Mouse (Mus musculus): ENCODE data around the gene Olfr641. TPM values are rescaled to one million over a fixed set of nuclear protein-coding genes. Genes with fewer than 3 reads are reported as not detected.

Olfr641 gene
- polyA plus RNA-seq (2017; shearing (Covaris generic)) = not detected

GRCm38 (mm10) chr7:104035145-104035544, at the start of gene Olfr641:
TSS of gene Olfr641 (plus strand) at chr7:104035445.

DNA sequence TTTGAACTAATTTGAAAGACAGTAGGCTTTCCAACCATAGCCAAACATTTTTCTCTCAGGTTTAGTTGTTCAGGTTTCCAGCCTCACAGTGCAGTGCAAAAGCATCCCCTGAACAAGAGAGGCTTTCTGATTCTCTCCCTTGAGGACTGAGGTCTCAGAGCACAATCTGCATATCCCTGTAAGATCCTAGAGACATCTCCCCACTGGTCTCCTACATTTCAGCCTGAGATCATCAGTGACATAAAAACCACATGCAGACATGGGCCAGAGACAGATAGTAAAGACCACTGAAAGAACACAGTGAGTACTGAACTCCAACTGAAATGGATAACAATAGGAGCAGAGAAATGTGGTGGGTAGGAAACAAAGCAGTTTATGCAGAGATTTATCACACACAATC, 36.8 kb upstream of the Olfr641 start, which contains the start of gene Olfr638:
Gene Olfr638 (plus strand): TSS at position 301 of the 400 bp plus-strand sequence.

DNA sequence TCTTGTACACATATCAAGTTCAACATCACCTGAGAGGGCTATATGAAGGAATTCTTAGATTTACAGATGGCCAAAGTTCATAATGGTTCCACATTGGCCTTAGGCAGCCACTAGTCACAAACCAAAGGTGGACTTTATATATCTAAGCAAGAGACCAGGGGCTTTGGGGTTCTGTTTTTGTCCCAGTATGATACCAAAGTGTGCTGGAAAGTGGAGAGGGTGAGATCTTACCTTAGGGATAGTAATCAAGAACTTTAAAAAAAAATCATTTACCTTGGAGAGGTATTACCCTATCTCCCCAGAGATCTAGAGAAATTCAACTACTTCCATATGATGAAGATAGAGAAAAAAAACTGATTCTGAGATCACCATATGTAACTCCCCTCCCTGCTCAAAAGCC, 18.0 kb upstream of the Olfr641 start, which contains the start of gene Olfr639:
Gene Olfr639 (minus strand): TSS at position 101 of the 400 bp plus-strand sequence.

GRCm38 (mm10) chr7:104025473-104025872, 9.8 kb upstream of the Olfr641 start, which contains the start of gene Olfr640:
TSS of gene Olfr640 (minus strand) at chr7:104025573.

GRCm38 (mm10) chr7:104052566-104052965, 17.3 kb downstream of the Olfr641 start, which contains the start of gene Olfr642:
TSS of gene Olfr642 (minus strand) at chr7:104052666.

DNA sequence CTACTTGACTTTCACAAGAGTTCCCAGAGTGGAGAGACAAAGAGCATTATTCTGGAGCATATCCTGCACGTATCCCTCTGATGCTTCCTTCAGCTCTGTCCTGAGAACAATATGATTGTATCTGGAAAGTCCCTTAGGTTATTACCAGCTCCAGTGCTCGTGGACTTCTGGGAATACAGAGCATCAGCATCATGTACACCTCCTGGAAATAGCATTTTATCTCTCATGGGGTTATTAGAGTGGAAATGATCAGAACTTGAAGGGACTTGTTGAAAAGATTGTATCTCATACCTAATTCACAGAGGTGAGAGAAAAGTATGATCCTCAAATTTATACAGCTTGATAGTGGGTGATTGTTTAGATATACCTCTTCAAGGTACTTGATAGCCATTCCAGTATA, 26.1 kb downstream of the Olfr641 start, which contains the start of gene 4930516K23Rik:
Gene 4930516K23Rik (minus strand): TSS at position 101 of the 400 bp plus-strand sequence.

GRCm38 (mm10) chr7:104071769-104072168, 36.5 kb downstream of the Olfr641 start, which contains the start of gene Olfr644:
TSS of gene Olfr644 (minus strand) at chr7:104071869.

DNA sequence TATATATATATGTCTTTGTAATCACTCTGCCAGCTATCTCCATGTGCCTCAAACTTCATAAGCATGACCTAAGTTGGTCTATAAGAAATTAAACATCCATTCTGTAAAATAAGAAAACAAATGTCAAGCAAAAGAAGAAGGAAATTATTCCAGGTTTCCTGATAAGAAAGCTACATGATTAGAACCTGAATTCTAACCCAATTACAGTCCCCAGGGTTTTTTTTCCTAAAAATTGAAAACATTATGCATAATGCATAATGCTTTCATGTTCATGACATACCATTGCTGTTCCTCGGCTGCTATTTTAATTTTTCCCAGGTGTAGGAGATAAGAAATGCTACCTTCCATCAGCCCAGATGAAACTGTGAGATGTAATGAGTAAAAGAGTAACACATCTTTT, 50.1 kb downstream of the Olfr641 start, which contains the start of gene Olfr645:
Gene Olfr645 (minus strand): TSS at position 101 of the 400 bp plus-strand sequence.

Other genes starting within 250 kb of the Olfr641 start
- gene Olfr67, start 243.6 kb upstream of the Olfr641 start, polyA plus RNA-seq (2017; shearing (Covaris generic)) = not detected
- not detected for gene Hbb-bt, start 221.4 kb upstream of the Olfr641 start, polyA plus RNA-seq (2017; shearing (Covaris generic))
- gene Hbb-bs, start 207.3 kb upstream of the Olfr641 start, polyA plus RNA-seq (2017; shearing (Covaris generic)) = 4.4 TPM
- not detected for gene Hbb-bh2, start 194.9 kb upstream of the Olfr641 start, polyA plus RNA-seq (2017; shearing (Covaris generic))
- 0.65 TPM for gene Hbb-bh1, start 192.3 kb upstream of the Olfr641 start, polyA plus RNA-seq (2017; shearing (Covaris generic))
- gene Hbb-y, start 182.2 kb upstream of the Olfr641 start, polyA plus RNA-seq (2017; shearing (Covaris generic)) = not detected
- not detected for gene Olfr66, start 149.2 kb upstream of the Olfr641 start, polyA plus RNA-seq (2017; shearing (Covaris generic))
- gene Olfr64, start 141.0 kb upstream of the Olfr641 start, polyA plus RNA-seq (2017; shearing (Covaris generic)) = not detected
- not detected for gene Olfr65, start 132.0 kb upstream of the Olfr641 start, polyA plus RNA-seq (2017; shearing (Covaris generic))
- gene Olfr631, start 106.6 kb upstream of the Olfr641 start, polyA plus RNA-seq (2017; shearing (Covaris generic)) = not detected
- 0.43 TPM for gene Olfr632, start 101.1 kb upstream of the Olfr641 start, polyA plus RNA-seq (2017; shearing (Covaris generic))
- gene Olfr633, start 91.0 kb upstream of the Olfr641 start, polyA plus RNA-seq (2017; shearing (Covaris generic)) = not detected
- 0.09 TPM for gene Olfr635, start 64.3 kb upstream of the Olfr641 start, polyA plus RNA-seq (2017; shearing (Covaris generic))
- not detected for gene Olfr638, start 36.7 kb upstream of the Olfr641 start, polyA plus RNA-seq (2017; shearing (Covaris generic))
- gene Olfr639, start 18.1 kb upstream of the Olfr641 start, polyA plus RNA-seq (2017; shearing (Covaris generic)) = not detected
- not detected for gene Olfr640, start 9.9 kb upstream of the Olfr641 start, polyA plus RNA-seq (2017; shearing (Covaris generic))
- not detected for gene Olfr642, start 17.2 kb downstream of the Olfr641 start, polyA plus RNA-seq (2017; shearing (Covaris generic))
- gene 4930516K23Rik, start 26.0 kb downstream of the Olfr641 start, polyA plus RNA-seq (2017; shearing (Covaris generic)) = 0.72 TPM
- not detected for gene Olfr644, start 36.4 kb downstream of the Olfr641 start, polyA plus RNA-seq (2017; shearing (Covaris generic))
- not detected for gene Olfr645, start 50.0 kb downstream of the Olfr641 start, polyA plus RNA-seq (2017; shearing (Covaris generic))
- gene Olfr646, start 69.4 kb downstream of the Olfr641 start, polyA plus RNA-seq (2017; shearing (Covaris generic)) = 0.96 TPM
- not detected for gene Ubqln5, start 94.4 kb downstream of the Olfr641 start, polyA plus RNA-seq (2017; shearing (Covaris generic))
- not detected for gene Olfr643, start 102.0 kb downstream of the Olfr641 start, polyA plus RNA-seq (2017; shearing (Covaris generic))
- not detected for gene Ubqln3, start 107.8 kb downstream of the Olfr641 start, polyA plus RNA-seq (2017; shearing (Covaris generic))
- gene Ubqlnl, start 115.1 kb downstream of the Olfr641 start, polyA plus RNA-seq (2017; shearing (Covaris generic)) = not detected
- gene Olfm5, start 129.4 kb downstream of the Olfr641 start, polyA plus RNA-seq (2017; shearing (Covaris generic)) = not detected
- not detected for gene Olfr648, start 147.9 kb downstream of the Olfr641 start, polyA plus RNA-seq (2017; shearing (Covaris generic))
- gene Olfr649, start 160.5 kb downstream of the Olfr641 start, polyA plus RNA-seq (2017; shearing (Covaris generic)) = not detected
- 2.3 TPM for gene Trim6, start 183.3 kb downstream of the Olfr641 start, polyA plus RNA-seq (2017; shearing (Covaris generic))
- gene Trim34a, start 209.0 kb downstream of the Olfr641 start, polyA plus RNA-seq (2017; shearing (Covaris generic)) = 33.2 TPM